Mouse (Mus musculus): ENCODE results near the gene Dennd6a. TPM values are rescaled to one million over a fixed set of nuclear protein-coding genes. Genes with fewer than 3 reads are reported as not detected.

Gene Dennd6a
- polyA plus RNA-seq, 1 experiment from 2014 or later = 26.7 TPM

GRCm38 (mm10) chr14:26550712-26551111, 22.9 kb upstream of the Dennd6a start:
- H3K4me2 ChIP-seq (ENCODE audit: low read length) = no peak overlapping the region

GRCm38 (mm10) chr14:26552441-26552840, 21.2 kb upstream of the Dennd6a start:
- no peak overlapping the region for H3K4me2 ChIP-seq (ENCODE audit: low read length)
- 72% methylated on average over 2 of the region's 2 CpGs for WGBS
- H3K9me3 ChIP-seq (ENCODE audit: control insufficient read depth, low read length) = no peaks in the 10 kb centered on the region
- no peaks in the 10 kb centered on the region for H3K36me3 ChIP-seq (ENCODE audit: control insufficient read depth, insufficient read depth, low read length)
- no peak for ATAC-seq (ENCODE audit: insufficient number of reproducible peaks, insufficient read depth, low FRiP score, low read depth)
- no peak overlapping the region for H3K9ac ChIP-seq (ENCODE audit: low read length)
- no peak overlapping the region for H3K4me3 ChIP-seq (ENCODE audit: control insufficient read depth in 1 of 2, insufficient read depth in 1 of 2, low read depth in 1 of 2, low read length in 2 of 2)
- H3K4me1 ChIP-seq (ENCODE audit: control insufficient read depth in 2 of 2, insufficient read depth in 2 of 2, low read length in 2 of 2) = 0 out of 4 replicates have a peak, but pooled peaks cover 0 to under 1% of the 10 kb centered on the region in 2 experiments
- H3K27me3 ChIP-seq (ENCODE audit: control insufficient read depth, insufficient read depth, low read length) = no peaks in the 10 kb centered on the region
- no peak overlapping the region for H3K27ac ChIP-seq (replicated peaks in 1 of 2; ENCODE audit: control insufficient read depth in 1 of 2, insufficient read depth in 1 of 2, low read depth in 2 of 2, low read length in 2 of 2)

More at GRCm38 (mm10) chr14:26550712-26551111, 22.9 kb upstream of the Dennd6a start:
- Histone ChIP-seq H3K27me3 (ENCODE audit: control insufficient read depth, insufficient read depth, low read length) (no peaks in the 10 kb centered on the region), H3K36me3 (ENCODE audit: control insufficient read depth, insufficient read depth, low read length) (no peaks in the 10 kb centered on the region), H3K9ac (ENCODE audit: low read length) (no peak overlapping the region), H3K4me3 (ENCODE audit: control insufficient read depth in 1 of 2, insufficient read depth in 1 of 2, low read depth in 1 of 2, low read length in 2 of 2) (no peak overlapping the region), H3K4me1 (ENCODE audit: control insufficient read depth in 2 of 2, insufficient read depth in 2 of 2, low read length in 2 of 2) (no peaks in the 10 kb centered on the region), H3K9me3 (ENCODE audit: control insufficient read depth, low read length) (no peaks in the 10 kb centered on the region), H3K27ac (replicated peaks in 1 of 2; ENCODE audit: control insufficient read depth in 1 of 2, insufficient read depth in 1 of 2, low read depth in 2 of 2, low read length in 2 of 2) (no peak overlapping the region)
- ATAC-seq (ENCODE audit: insufficient number of reproducible peaks, insufficient read depth, low FRiP score, low read depth) = no peak
- 91% methylated on average over 8 of the region's 8 CpGs for WGBS

DNA sequence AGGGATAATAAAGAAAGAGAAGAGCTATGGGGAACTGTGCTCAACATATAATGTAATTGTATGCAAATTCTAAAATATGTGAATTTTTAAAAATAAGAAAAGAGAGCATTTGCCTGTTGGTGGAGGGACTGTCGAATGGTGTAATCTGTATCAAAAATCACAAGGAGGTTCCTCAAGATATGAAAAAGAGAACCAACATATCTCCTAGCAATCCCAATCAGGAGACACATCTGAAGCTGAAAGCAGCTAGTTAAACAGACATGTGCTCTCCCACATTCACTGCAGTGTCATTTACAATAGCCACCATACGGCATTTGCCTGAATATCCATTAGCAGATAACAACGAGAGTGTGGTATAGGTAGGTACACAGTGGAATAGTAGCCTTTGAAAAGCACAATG, 20.8 kb upstream of the Dennd6a start:
- no peaks in the 10 kb centered on the region for H3K27me3 ChIP-seq (ENCODE audit: control insufficient read depth, insufficient read depth, low read length)
- H3K9ac ChIP-seq (ENCODE audit: low read length) = no peak overlapping the region
- peaks cover 3 to 4% of the 10 kb centered on the region in 2 experiments; a peak in 3 of 4 replicates for H3K4me1 ChIP-seq (ENCODE audit: control insufficient read depth in 2 of 2, insufficient read depth in 2 of 2, low read length in 2 of 2)
- no peaks in the 10 kb centered on the region for H3K9me3 ChIP-seq (ENCODE audit: control insufficient read depth, low read length)
- H3K4me2 ChIP-seq (ENCODE audit: low read length) = no peak overlapping the region
- H3K36me3 ChIP-seq (ENCODE audit: control insufficient read depth, insufficient read depth, low read length) = no peaks in the 10 kb centered on the region
- ATAC-seq (ENCODE audit: insufficient number of reproducible peaks, insufficient read depth, low FRiP score, low read depth) = no peak
- H3K4me3 ChIP-seq (ENCODE audit: control insufficient read depth in 1 of 2, insufficient read depth in 1 of 2, low read depth in 1 of 2, low read length in 2 of 2) = no peak overlapping the region
- no peak overlapping the region for H3K27ac ChIP-seq (replicated peaks in 1 of 2; ENCODE audit: control insufficient read depth in 1 of 2, insufficient read depth in 1 of 2, low read depth in 2 of 2, low read length in 2 of 2)
- 63% methylated on average over 3 of the region's 3 CpGs for WGBS

GRCm38 (mm10) chr14:26557581-26557980, 16.1 kb upstream of the Dennd6a start:
- 43% methylated on average over 1 of the region's 1 CpGs for WGBS
- H3K9me3 ChIP-seq (ENCODE audit: control insufficient read depth, low read length) = peaks cover 11% of the 10 kb centered on the region
- peaks cover 3 to 5% of the 10 kb centered on the region in 2 experiments; a peak in 3 of 4 replicates for H3K4me1 ChIP-seq (ENCODE audit: control insufficient read depth in 2 of 2, insufficient read depth in 2 of 2, low read length in 2 of 2)
- H3K4me3 ChIP-seq (ENCODE audit: control insufficient read depth in 1 of 2, insufficient read depth in 1 of 2, low read depth in 1 of 2, low read length in 2 of 2) = no peak overlapping the region
- ATAC-seq (ENCODE audit: insufficient number of reproducible peaks, insufficient read depth, low FRiP score, low read depth) = no peak
- H3K9ac ChIP-seq (ENCODE audit: low read length) = no peak overlapping the region
- no peaks in the 10 kb centered on the region for H3K27me3 ChIP-seq (ENCODE audit: control insufficient read depth, insufficient read depth, low read length)
- no peak overlapping the region for H3K4me2 ChIP-seq (ENCODE audit: low read length)
- no peaks in the 10 kb centered on the region for H3K36me3 ChIP-seq (ENCODE audit: control insufficient read depth, insufficient read depth, low read length)
- H3K27ac ChIP-seq (replicated peaks in 1 of 2; ENCODE audit: control insufficient read depth in 1 of 2, insufficient read depth in 1 of 2, low read depth in 2 of 2, low read length in 2 of 2) = no peak overlapping the region

DNA sequence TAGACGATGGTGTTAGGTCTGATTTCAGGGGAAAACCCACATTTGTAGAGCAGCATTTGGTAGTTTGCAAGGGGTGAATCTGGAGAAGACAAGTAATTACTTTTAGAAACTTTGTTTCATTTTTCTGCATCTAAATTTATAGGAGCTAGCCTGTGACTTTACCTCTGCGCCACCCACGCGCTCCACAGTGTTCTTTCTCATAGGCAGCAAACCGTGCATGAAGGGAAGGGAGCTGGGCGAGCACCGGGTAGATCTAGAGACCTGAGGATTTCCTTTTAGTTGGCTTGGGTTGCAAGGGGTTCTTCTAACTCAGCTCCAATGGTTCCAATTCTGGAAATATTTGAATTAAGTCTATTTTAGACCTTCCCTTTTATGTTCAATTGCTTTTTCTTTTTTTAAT, 15.1 kb upstream of the Dennd6a start:
- Histone ChIP-seq H3K36me3 (ENCODE audit: control insufficient read depth, insufficient read depth, low read length) (no peaks in the 10 kb centered on the region), H3K27ac (replicated peaks in 1 of 2; ENCODE audit: control insufficient read depth in 1 of 2, insufficient read depth in 1 of 2, low read depth in 2 of 2, low read length in 2 of 2) (no peak overlapping the region), H3K4me1 (ENCODE audit: control insufficient read depth in 2 of 2, insufficient read depth in 2 of 2, low read length in 2 of 2) (peaks cover 3 to 5% of the 10 kb centered on the region in 2 experiments; a peak in 3 of 4 replicates), H3K27me3 (ENCODE audit: control insufficient read depth, insufficient read depth, low read length) (no peaks in the 10 kb centered on the region), H3K9ac (ENCODE audit: low read length) (no peak overlapping the region), H3K4me3 (ENCODE audit: control insufficient read depth in 1 of 2, insufficient read depth in 1 of 2, low read depth in 1 of 2, low read length in 2 of 2) (no peak overlapping the region), H3K4me2 (ENCODE audit: low read length) (no peak overlapping the region), H3K9me3 (ENCODE audit: control insufficient read depth, low read length) (peaks cover 11% of the 10 kb centered on the region)
- 90% methylated on average over 7 of the region's 7 CpGs for WGBS
- ATAC-seq (ENCODE audit: insufficient number of reproducible peaks, insufficient read depth, low FRiP score, low read depth) = no peak

GRCm38 (mm10) chr14:26562247-26562646, 11.4 kb upstream of the Dennd6a start:
- Histone ChIP-seq H3K36me3 (ENCODE audit: control insufficient read depth, insufficient read depth, low read length) (no peaks in the 10 kb centered on the region), H3K4me2 (ENCODE audit: low read length) (no peak overlapping the region), H3K4me1 (ENCODE audit: control insufficient read depth in 2 of 2, insufficient read depth in 2 of 2, low read length in 2 of 2) (peaks cover 3 to 5% of the 10 kb centered on the region in 2 experiments; a peak in 3 of 4 replicates), H3K9me3 (ENCODE audit: control insufficient read depth, low read length) (peaks cover 11% of the 10 kb centered on the region), H3K9ac (ENCODE audit: low read length) (no peak overlapping the region), H3K27ac (replicated peaks in 1 of 2; ENCODE audit: control insufficient read depth in 1 of 2, insufficient read depth in 1 of 2, low read depth in 2 of 2, low read length in 2 of 2) (no peak overlapping the region), H3K27me3 (ENCODE audit: control insufficient read depth, insufficient read depth, low read length) (no peaks in the 10 kb centered on the region), H3K4me3 (ENCODE audit: control insufficient read depth in 1 of 2, insufficient read depth in 1 of 2, low read depth in 1 of 2, low read length in 2 of 2) (no peak overlapping the region)
- no peak for ATAC-seq (ENCODE audit: insufficient number of reproducible peaks, insufficient read depth, low FRiP score, low read depth)
- 75% methylated on average over 2 of the region's 2 CpGs for WGBS

GRCm38 (mm10) chr14:26569880-26570279, 3.8 kb upstream of the Dennd6a start:
- H3K27me3 ChIP-seq (ENCODE audit: control insufficient read depth, insufficient read depth, low read length) = no peaks in the 10 kb centered on the region
- no peaks in the 10 kb centered on the region for H3K9me3 ChIP-seq (ENCODE audit: control insufficient read depth, low read length)
- H3K4me3 ChIP-seq (ENCODE audit: control insufficient read depth in 1 of 2, insufficient read depth in 1 of 2, low read depth in 1 of 2, low read length in 2 of 2) = no peak overlapping the region
- no peaks in the 10 kb centered on the region for H3K36me3 ChIP-seq (ENCODE audit: control insufficient read depth, insufficient read depth, low read length)
- H3K9ac ChIP-seq (ENCODE audit: low read length) = no peak overlapping the region
- no peak overlapping the region for H3K4me2 ChIP-seq (ENCODE audit: low read length)
- no peak for ATAC-seq (ENCODE audit: insufficient number of reproducible peaks, insufficient read depth, low FRiP score, low read depth)
- no peak overlapping the region for H3K27ac ChIP-seq (replicated peaks in 1 of 2; ENCODE audit: control insufficient read depth in 1 of 2, insufficient read depth in 1 of 2, low read depth in 2 of 2, low read length in 2 of 2)
- peaks cover 0 to 3% of the 10 kb centered on the region in 2 experiments; a peak in 1 of 4 replicates for H3K4me1 ChIP-seq (ENCODE audit: control insufficient read depth in 2 of 2, insufficient read depth in 2 of 2, low read length in 2 of 2)
- WGBS = 73% methylated on average over 4 of the region's 4 CpGs

All from heart, embryonic 14.5 days (tissue).